Mouse (Mus musculus) myocyte (in vitro differentiated cells): ENCODE results near the gene Nupl1. TPM values are rescaled to one million over a fixed set of nuclear protein-coding genes. Genes with fewer than 3 reads are reported as not detected.
A peak's percentile ranks its signal among the peaks of the same experiment; 100 is the strongest.

Experiments used
- H3K27me3 ChIP-seq: one replicate; pipeline ENCODE4 v1.6.1; 2011; ENCODE audit not compliant: control insufficient read depth, insufficient read depth, insufficient read length
- H3K36me3 ChIP-seq: one replicate; pipeline ENCODE4 v1.6.1; 2011; ENCODE audit not compliant: control insufficient read depth, insufficient read depth
- H3K4me2 ChIP-seq: one replicate; pipeline ENCODE4 v1.6.1; 2011; ENCODE audit warnings: low read depth, control low read depth
- H3K4me3 ChIP-seq: one replicate; pipeline ENCODE4 v1.5.1; 2011; ENCODE audit warnings: mild to moderate bottlenecking, control low read depth, moderate library complexity
- H3K79me2 ChIP-seq: one replicate; pipeline ENCODE4 v1.6.1; 2011; ENCODE audit not compliant: control insufficient read depth, insufficient read depth
- H3ac ChIP-seq: one replicate; pipeline ENCODE4 v1.6.1; 2011; ENCODE audit not compliant: control insufficient read depth, insufficient read length
- CEBPB ChIP-seq: IDR thresholded peaks from 2 replicates; pipeline ENCODE4 v1.6.1; 2011; ENCODE audit warnings: mild to moderate bottlenecking, moderate library complexity; ENCODE audit not compliant: poor library complexity, insufficient read depth, severe bottlenecking
- E2F4 ChIP-seq: IDR thresholded peaks from one replicate; pipeline ENCODE4 v1.6.1; 2011; ENCODE audit warnings: mild to moderate bottlenecking, control low read depth, moderate library complexity; ENCODE audit not compliant: insufficient read depth
- MAX ChIP-seq: IDR thresholded peaks from one replicate; pipeline ENCODE4 v1.6.1; 2011; ENCODE audit warnings: low read depth, mild to moderate bottlenecking, control low read depth
- MYOD1 ChIP-seq, 3 experiments: IDR thresholded peaks; one replicate each; pipeline ENCODE4 v1.6.1; 2011; ENCODE audit warnings: control low read depth in 2 of 3, low read depth in 2 of 3, mild to moderate bottlenecking in 2 of 3, moderate library complexity in 1 of 3; ENCODE audit not compliant: insufficient read length in 2 of 3, control insufficient read depth in 1 of 3
- MYOG ChIP-seq, 3 experiments: IDR thresholded peaks; one replicate each; pipeline ENCODE4 v1.6.1; 2011; ENCODE audit warnings: control low read depth in 2 of 3, low read depth in 2 of 3, mild to moderate bottlenecking in 2 of 3; ENCODE audit not compliant: insufficient read length in 2 of 3, control insufficient read depth in 1 of 3, insufficient read depth in 1 of 3
- POLR2A ChIP-seq: IDR thresholded peaks from one replicate; pipeline ENCODE4 v1.6.1; 2011; ENCODE audit warnings: low read depth, mild to moderate bottlenecking, control low read depth, moderate library complexity; ENCODE audit not compliant: insufficient read length
- POLR2AphosphoS2 ChIP-seq: IDR thresholded peaks from one replicate; pipeline ENCODE4 v1.6.1; 2011; ENCODE audit warnings: low read depth, control low read depth; ENCODE audit not compliant: insufficient read length
- REST ChIP-seq: IDR thresholded peaks from one replicate; pipeline ENCODE4 v1.6.1; 2011; ENCODE audit warnings: mild to moderate bottlenecking, control low read depth, moderate library complexity; ENCODE audit not compliant: insufficient read depth, insufficient read length
- SRF ChIP-seq: IDR thresholded peaks from one replicate; pipeline ENCODE4 v1.6.1; 2011; ENCODE audit warnings: low read depth; ENCODE audit not compliant: control insufficient read depth, insufficient read length
- TCF12 ChIP-seq: IDR thresholded peaks from one replicate; pipeline ENCODE4 v1.6.1; 2011; ENCODE audit warnings: mild to moderate bottlenecking, control low read depth; ENCODE audit not compliant: poor library complexity, insufficient read depth, severe bottlenecking
- TCF3 ChIP-seq: IDR thresholded peaks from one replicate; pipeline ENCODE4 v1.6.1; 2011; ENCODE audit warnings: low read depth, control low read depth; ENCODE audit not compliant: insufficient read length
- USF1 ChIP-seq: IDR thresholded peaks from one replicate; pipeline ENCODE4 v1.6.1; 2011; ENCODE audit warnings: low read depth, mild to moderate bottlenecking, control low read depth, moderate library complexity
- polyA plus RNA-seq: library from polyadenylated mRNA; unstranded; fragments of >200 nt; fragmentation: generic; extraction: Trizol; gene quantifications from one replicate; pipeline ENCODE4 v1.2.1, GENCODE M21; 2012; ENCODE audit warnings: missing spikeins

Gene Nupl1
- polyA plus RNA-seq, 1 experiment = not detected

DNA sequence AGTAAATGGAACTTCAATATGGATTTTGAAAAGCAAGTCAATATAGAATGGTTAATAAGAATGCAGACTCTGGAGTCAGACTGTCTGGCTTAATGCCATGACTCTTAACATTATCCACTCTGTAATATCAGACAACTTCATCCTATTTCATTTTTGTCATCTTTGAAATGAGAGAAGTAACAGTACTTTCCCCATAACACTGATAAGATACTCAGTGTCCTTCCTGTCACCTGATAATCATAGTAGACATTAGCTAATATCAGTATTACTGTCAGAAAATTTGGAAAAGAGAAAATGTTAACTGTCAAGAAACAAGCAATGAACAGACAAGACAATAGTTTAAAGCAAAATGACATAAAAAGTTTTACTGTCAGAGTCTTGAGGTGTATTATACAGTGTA, 3.5 kb upstream of the Nupl1 start:
- TF ChIP-seq MYOG (IDR thresholded peaks at IDR 0.05; ENCODE audit: control insufficient read depth in 1 of 3, insufficient read depth in 1 of 3, insufficient read length in 2 of 3, low read depth in 2 of 3) = no peak
- TF ChIP-seq SRF = no peak
- TF ChIP-seq TCF12 = no peak
- TF ChIP-seq CEBPB = no peak
- TF ChIP-seq E2F4 = no peak
- TF ChIP-seq POLR2A = no peak
- TF ChIP-seq MYOD1 (IDR thresholded peaks at IDR 0.05; ENCODE audit: control insufficient read depth in 1 of 3, insufficient read length in 2 of 3, low read depth in 2 of 3) = no peak
- TF ChIP-seq TCF3 = no peak
- no peak for TF ChIP-seq POLR2AphosphoS2
- TF ChIP-seq REST = no peak
- TF ChIP-seq USF1 = no peak
- no peak for TF ChIP-seq MAX
- Histone ChIP-seq H3K4me3 (no peak overlapping the region), H3ac (no peak overlapping the region), H3K27me3 (no peaks in the 10 kb centered on the region), H3K79me2 (peaks cover 14% of the 10 kb centered on the region), H3K36me3 (no peaks in the 10 kb centered on the region), H3K4me2 (no peak overlapping the region)

DNA sequence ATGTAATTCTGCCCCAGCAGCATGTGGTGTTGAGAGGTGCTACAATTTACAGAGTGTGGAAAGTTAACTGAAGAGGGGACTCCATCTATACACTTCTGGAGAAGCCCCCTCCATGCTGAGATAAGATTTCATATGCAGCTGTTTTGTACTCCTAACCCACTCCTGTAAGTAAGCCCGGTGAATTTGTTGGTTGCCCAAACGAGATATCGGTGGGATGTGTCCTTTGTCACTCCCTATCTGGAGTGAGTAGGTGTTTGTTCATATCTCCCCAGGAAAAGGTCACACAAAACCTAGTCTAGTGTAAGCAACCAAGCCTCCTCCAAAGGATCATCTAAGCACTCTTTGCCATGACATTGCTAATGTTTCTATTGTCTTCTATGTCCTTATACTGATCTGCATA, 2.2 kb upstream of the Nupl1 start:
- H3K36me3 ChIP-seq = no peaks in the 10 kb centered on the region
- H3K4me3 ChIP-seq = no peak overlapping the region
- no peak overlapping the region for H3K4me2 ChIP-seq
- H3ac ChIP-seq = no peak overlapping the region
- no peaks in the 10 kb centered on the region for H3K27me3 ChIP-seq
- peaks cover 27% of the 10 kb centered on the region for H3K79me2 ChIP-seq
- TF ChIP-seq POLR2A (no peak), REST (no peak), USF1 (no peak), MYOD1 (IDR thresholded peaks at IDR 0.05; ENCODE audit: control insufficient read depth in 1 of 3, insufficient read length in 2 of 3, low read depth in 2 of 3) (no peak), E2F4 (no peak), POLR2AphosphoS2 (no peak), MYOG (IDR thresholded peaks at IDR 0.05; ENCODE audit: control insufficient read depth in 1 of 3, insufficient read depth in 1 of 3, insufficient read length in 2 of 3, low read depth in 2 of 3) (no peak), SRF (no peak), CEBPB (no peak), MAX (no peak), TCF3 (no peak)

DNA sequence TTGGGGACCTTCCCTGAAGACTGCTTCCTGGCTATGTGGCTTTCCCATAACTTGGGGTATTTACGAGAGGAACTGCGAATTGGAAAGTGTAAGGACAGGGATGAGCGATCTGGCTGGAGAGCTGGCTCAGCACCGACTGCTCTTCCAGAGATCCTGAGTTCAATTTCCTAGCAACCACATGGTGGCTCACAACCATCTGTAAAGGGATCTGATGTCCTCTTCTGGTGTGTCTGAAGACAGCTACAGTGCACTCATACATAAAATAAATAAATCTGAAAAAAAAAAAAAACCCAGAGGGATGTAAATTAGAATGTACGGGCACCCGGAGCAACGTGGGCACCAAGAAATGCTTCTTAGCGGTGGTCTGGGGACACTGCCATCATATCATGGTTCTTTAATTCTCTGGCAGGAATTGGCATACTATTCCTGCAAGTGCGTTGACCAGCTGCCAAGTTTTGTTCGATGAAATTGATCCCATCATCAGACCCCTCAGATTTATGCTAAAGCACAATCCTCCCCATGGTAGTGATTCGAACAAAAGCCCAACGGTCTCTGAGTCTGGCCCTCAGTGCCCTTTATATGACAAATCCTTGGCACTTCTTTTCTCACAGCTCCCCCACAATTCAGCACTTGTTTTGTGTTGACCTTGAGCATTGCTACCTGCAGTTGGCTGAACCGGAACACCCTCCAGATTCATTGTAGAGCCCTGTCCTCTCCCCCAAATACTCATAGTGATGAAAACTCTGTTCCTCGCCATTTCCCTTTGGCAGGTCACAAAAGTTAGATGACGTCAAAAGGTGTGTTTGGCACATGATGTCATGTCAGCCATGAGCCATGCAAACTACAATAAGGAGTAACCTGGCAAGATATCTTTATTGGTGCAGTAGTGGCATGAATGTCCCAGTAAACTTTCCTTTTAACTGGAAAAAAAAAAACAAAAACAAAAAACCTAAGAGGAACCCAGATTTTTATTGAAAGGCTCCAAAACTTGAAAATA, 1.1 kb upstream of the Nupl1 start:
- Histone ChIP-seq H3K4me3 (peak overlapping the region; percentile 91), H3K79me2 (peaks cover 38% of the 10 kb centered on the region), H3K27me3 (no peaks in the 10 kb centered on the region), H3K4me2 (peak overlapping the region; percentile 93), H3K36me3 (no peaks in the 10 kb centered on the region), H3ac (peak overlapping the region; percentile 82)
- TF ChIP-seq REST (no peak), USF1 (no peak), POLR2AphosphoS2 (no peak), MYOD1 (IDR thresholded peaks at IDR 0.05; ENCODE audit: control insufficient read depth in 1 of 3, insufficient read length in 2 of 3, low read depth in 2 of 3) (no peak), SRF (no peak), TCF12 (no peak), CEBPB (no peak), MAX (no peak)

DNA sequence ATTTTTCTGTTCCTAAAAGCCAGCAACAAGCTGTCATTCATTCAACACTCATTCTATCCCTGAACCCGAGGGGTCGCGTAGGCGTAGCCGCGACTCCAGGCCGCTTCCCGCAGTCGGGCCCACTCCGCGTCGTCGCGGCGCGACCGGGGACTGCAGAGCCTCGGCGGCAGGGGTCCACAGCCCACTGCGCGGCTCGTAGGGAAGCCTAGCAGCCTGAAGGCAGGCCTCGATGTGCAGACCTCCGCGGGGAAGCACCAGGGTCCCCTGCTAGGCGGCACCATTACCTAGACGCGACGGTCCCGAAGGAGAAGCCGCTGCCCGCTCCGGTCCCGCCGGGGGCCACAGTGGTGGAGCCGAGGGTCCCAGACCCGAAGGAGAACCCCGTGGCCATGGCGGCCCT, 352 bp downstream of the Nupl1 start:
- Histone ChIP-seq H3K27me3 (no peaks in the 10 kb centered on the region), H3ac (peak overlapping the region; percentile 82), H3K4me2 (peak overlapping the region; percentile 72), H3K79me2 (peaks cover 47% of the 10 kb centered on the region), H3K4me3 (peak overlapping the region; percentile 91), H3K36me3 (no peaks in the 10 kb centered on the region)
- TF ChIP-seq SRF (no peak), MYOG (IDR thresholded peaks at IDR 0.05; ENCODE audit: control insufficient read depth in 1 of 3, insufficient read depth in 1 of 3, insufficient read length in 2 of 3, low read depth in 2 of 3) (peak in 1 of 3 experiments; percentile 5), TCF3 (no peak), POLR2AphosphoS2 (no peak)
